Mouse (Mus musculus) ovary, adult 10 weeks (tissue): Measurements from ENCODE around the gene Cntn6. TPM values are rescaled to one million over a fixed set of nuclear protein-coding genes. Genes with fewer than 3 reads are reported as not detected.

Experiments used
- polyA plus RNA-seq: library from polyadenylated mRNA; stranded (reverse); fragments of 350-450 nt; fragmentation: Illumina TruSeq; extraction: RNeasy Lipid Tissue Mini Kit (QIAGEN cat#74804); gene quantifications from one replicate; pipeline ENCODE4 v1.2.3, GENCODE M21; 2014

Cntn6 gene
- 0.57 TPM for polyA plus RNA-seq

DNA sequence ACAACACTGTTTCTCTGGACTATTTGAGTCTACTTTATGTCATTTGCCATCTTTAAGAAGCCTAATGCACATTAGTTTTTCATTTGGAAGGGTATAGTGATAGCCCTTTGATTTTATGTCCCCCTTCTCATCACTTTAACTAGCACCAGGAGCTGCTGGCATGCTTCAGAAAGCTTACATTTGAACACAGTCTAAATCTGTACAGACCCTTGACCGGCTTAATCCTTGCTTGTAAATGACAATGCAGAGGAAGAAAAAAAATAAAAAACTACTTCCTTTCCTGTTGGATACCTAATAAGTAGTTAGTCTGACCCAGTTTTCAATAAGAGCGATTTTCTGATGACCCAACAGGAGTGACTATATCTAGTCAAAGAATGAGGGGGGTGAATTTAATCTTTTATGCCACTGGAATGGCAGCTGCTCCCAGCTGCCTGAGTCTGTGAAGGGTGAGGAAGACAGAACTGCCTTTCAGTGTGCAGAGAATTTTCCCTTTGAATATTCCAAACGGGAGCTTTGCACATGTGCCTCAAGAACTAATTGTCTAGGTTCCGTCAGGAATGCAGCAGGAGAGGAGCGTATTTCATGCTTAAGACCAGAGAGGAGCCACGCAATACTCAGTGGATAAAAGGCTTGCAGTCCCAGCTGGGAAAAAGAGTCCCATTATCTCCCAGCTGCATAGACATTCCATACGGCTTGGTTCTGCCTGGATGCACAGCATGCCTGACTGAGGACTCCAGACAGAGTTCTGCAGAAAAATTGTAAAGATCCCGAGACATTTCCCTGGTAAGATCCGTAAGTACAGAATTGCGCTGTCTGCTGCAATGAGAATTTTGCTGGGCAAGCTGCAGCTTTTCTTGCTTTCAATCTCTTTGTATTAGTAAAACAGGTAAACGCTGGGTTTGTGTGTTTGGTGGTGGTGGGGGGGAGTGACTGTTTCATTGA is at the start of gene Cntn6:
Gene Cntn6, plus strand, starts transcription at position 301 of the 942 bp plus-strand sequence.

